Mouse (Mus musculus) ES-E14 (cell line): ENCODE measurements around the gene Nav2. TPM values are rescaled to one million over a fixed set of nuclear protein-coding genes. Genes with fewer than 3 reads are reported as not detected.

Experiments
- DNase-seq: peaks from one replicate; pipeline ENCODE4 v3.0.0-alpha.2; 2013; ENCODE audit warnings: low read depth, low spot score
- H3K27ac ChIP-seq: 2 replicates; pipeline ENCODE4 v1.5.1; 2012; ENCODE audit warnings: low read depth, mild to moderate bottlenecking, low read length, moderate library complexity, mixed read lengths; ENCODE audit not compliant: poor library complexity, insufficient read depth, severe bottlenecking
- H3K36me3 ChIP-seq: 2 replicates; pipeline ENCODE4 v1.6.1; 2012; ENCODE audit warnings: mild to moderate bottlenecking, low read length, moderate library complexity, mixed read lengths; ENCODE audit not compliant: control insufficient read depth, poor library complexity, insufficient read depth, severe bottlenecking
- H3K4me1 ChIP-seq, 2 experiments: fragments of 150-350 bp in 1 of 2; sonication (generic) in 1 of 2; 2 replicates each; pipeline ENCODE4 v1.6.1; 2012; ENCODE audit warnings: low read length in 2 of 2, mild to moderate bottlenecking in 1 of 2, mixed read lengths in 1 of 2; ENCODE audit not compliant: control insufficient read depth in 2 of 2, insufficient read depth in 2 of 2, poor library complexity in 1 of 2
- H3K4me3 ChIP-seq, 2 experiments: fragments of 150-350 bp in 1 of 2; sonication (generic) in 1 of 2; 2 replicates each; pipeline ENCODE4 v1.5.1; 2012; ENCODE audit warnings: low read length in 2 of 2, low read depth in 1 of 2, mild to moderate bottlenecking in 1 of 2, mixed read lengths in 1 of 2; ENCODE audit not compliant: insufficient read depth in 1 of 2, poor library complexity in 1 of 2, severe bottlenecking in 1 of 2
- H3K9ac ChIP-seq: 2 replicates; pipeline ENCODE4 v1.6.1; 2012; ENCODE audit warnings: low read depth, mild to moderate bottlenecking, low read length, mixed read lengths; ENCODE audit not compliant: poor library complexity, insufficient read depth, severe bottlenecking
- H3K9me3 ChIP-seq: fragments of 150-350 bp; sonication (generic); 2 replicates; pipeline ENCODE4 v1.6.1; 2012; ENCODE audit warnings: low read depth, mild to moderate bottlenecking, low read length; ENCODE audit not compliant: control insufficient read depth, insufficient read depth
- CHD2 ChIP-seq: IDR thresholded peaks from 2 replicates; pipeline ENCODE4 v1.6.1; 2014; ENCODE audit warnings: mild to moderate bottlenecking, low read depth, low read length, inconsistent platforms
- HCFC1 ChIP-seq: IDR thresholded peaks from 2 replicates; pipeline ENCODE4 v1.6.1; 2012; ENCODE audit warnings: low read length, inconsistent platforms, borderline replicate concordance; ENCODE audit not compliant: insufficient read depth
- MAFK ChIP-seq: IDR thresholded peaks from 2 replicates; pipeline ENCODE4 v1.6.1; 2014; ENCODE audit warnings: mild to moderate bottlenecking, low read depth, low read length, inconsistent platforms; ENCODE audit not compliant: insufficient read depth
- ZC3H11A ChIP-seq: IDR thresholded peaks from 2 replicates; pipeline ENCODE4 v1.6.1; 2012; ENCODE audit warnings: low read depth, mild to moderate bottlenecking, inconsistent platforms, low read length, borderline replicate concordance
- ZNF384 ChIP-seq: IDR thresholded peaks from 2 replicates; pipeline ENCODE4 v1.6.1; 2012; ENCODE audit warnings: low read depth, low read length, inconsistent platforms
- in situ Hi-C, 2 experiments: fragments of 600-800 bp; cut with MboI; formaldehyde crosslinking; loops; one replicate each; pipeline ENCODE4 v1.15.1; 2025; ENCODE audit warnings: low sequenced_read_pairs in 2 of 2, inconsistent platforms in 1 of 2; ENCODE audit not compliant: unreplicated experiment in 2 of 2
- total RNA-seq: library from RNA; depleted of rRNA; stranded (reverse); fragments of 300-350 nt; gene quantifications from 2 replicates; pipeline ENCODE4 v1.2.3, GENCODE M21; 2012

Nav2 gene
- total RNA-seq, 1 experiment = 18.2 TPM

DNA sequence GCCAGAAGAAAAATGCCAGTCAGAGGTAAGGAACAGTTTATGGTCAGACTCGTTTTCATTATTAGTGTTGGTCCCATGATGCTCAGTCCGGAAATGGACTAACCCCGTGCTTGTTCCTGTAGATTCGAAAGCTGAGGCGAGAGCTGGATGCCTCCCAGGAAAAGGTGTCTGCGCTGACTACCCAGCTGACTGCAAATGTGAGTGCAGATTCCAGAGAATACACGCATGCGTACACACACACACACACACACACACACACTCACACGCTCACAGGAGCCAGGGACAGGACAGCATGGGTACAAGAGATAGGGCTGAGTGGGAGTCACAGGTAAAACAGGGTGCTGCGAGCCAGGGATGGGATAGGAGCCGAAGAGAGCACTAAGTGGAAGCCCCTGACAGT, 656.6 kb downstream of the Nav2 start:
- in situ Hi-C loops = no loop called here
- Histone ChIP-seq H3K4me1 (no peaks in the 10 kb centered on the region), H3K9me3 (no peaks in the 10 kb centered on the region), H3K4me3 (no peak overlapping the region), H3K9ac (no peak overlapping the region), H3K27ac (no peak overlapping the region), H3K36me3 (peaks cover 23% of the 10 kb centered on the region; the same call in 1 of the 2 replicates)
- no peak for DNase-seq
- no peak for TF ChIP-seq HCFC1
- TF ChIP-seq CHD2 = no peak
- no peak for TF ChIP-seq ZC3H11A
- no peak for TF ChIP-seq ZNF384
- TF ChIP-seq MAFK = no peak

DNA sequence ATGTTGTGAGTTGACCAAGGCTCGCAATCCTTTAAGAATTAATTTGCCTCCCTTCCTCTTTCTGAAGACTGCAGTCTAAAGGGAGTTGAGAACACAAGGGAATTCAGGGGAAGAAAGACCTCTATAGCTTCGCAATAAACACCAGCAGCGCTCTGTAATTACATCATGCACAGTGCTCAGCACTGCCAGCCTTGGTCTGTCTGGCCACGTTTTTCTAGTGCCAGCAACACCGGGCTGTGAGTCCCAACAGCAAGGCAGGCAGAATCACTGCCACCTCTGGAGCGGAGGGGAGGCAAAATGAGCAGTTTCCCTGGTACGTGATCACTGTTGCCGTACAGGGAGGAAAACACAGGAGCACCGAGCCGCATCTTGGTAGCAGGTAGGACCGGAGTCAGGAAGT, 657.3 kb downstream of the Nav2 start:
- Histone ChIP-seq H3K27ac (no peak overlapping the region), H3K4me3 (no peak overlapping the region), H3K4me1 (no peaks in the 10 kb centered on the region), H3K9ac (no peak overlapping the region), H3K36me3 (peaks cover 23% of the 10 kb centered on the region; the same call in 1 of the 2 replicates), H3K9me3 (no peaks in the 10 kb centered on the region)
- in situ Hi-C loops = no loop called here
- no peak for DNase-seq
- TF ChIP-seq CHD2 = no peak
- TF ChIP-seq ZC3H11A = no peak
- no peak for TF ChIP-seq HCFC1
- no peak for TF ChIP-seq MAFK
- no peak for TF ChIP-seq ZNF384

DNA sequence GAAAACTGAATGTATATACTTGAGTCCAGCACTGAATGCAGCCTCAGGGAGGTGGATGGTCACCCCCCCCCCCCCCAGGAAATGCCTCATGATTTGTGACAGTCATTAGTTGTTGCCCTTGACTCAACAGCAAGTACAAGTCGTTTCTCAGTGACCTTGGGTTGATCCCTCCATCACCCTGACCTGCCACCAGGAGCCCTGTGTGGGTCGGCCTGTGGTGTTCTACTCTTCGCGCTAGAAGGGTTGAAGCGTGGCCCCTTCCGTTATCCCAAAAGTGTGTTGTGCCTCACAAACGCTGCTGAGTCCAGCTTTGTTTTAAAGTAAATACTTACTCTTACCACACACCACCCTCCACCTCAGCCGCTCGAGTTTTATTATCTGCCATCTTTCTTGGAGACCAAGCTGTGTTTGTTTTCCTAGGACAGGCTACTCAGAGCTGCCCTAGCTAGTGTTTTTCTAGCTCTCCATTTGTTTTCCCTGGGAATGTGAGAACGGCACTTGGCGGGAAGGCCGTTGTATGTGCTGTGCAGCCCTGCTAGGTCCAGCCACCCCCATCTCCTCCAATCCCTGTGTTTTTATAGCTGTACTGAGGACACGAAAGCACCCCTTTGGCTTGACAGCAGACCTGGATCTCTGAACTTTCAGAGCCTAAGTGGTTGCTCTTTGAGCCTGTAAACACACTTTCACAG, 659.0 kb downstream of the Nav2 start:
- in situ Hi-C loops = no loop called here
- H3K4me1 ChIP-seq = no peaks in the 10 kb centered on the region
- no peaks in the 10 kb centered on the region for H3K9me3 ChIP-seq
- H3K9ac ChIP-seq = no peak overlapping the region
- no peak overlapping the region for H3K27ac ChIP-seq
- H3K4me3 ChIP-seq = no peak overlapping the region
- H3K36me3 ChIP-seq = peaks cover 26% of the 10 kb centered on the region
- DNase-seq = no peak
- no peak for TF ChIP-seq ZC3H11A
- no peak for TF ChIP-seq ZNF384
- TF ChIP-seq CHD2 = no peak
- TF ChIP-seq HCFC1 = no peak
- no peak for TF ChIP-seq MAFK

DNA sequence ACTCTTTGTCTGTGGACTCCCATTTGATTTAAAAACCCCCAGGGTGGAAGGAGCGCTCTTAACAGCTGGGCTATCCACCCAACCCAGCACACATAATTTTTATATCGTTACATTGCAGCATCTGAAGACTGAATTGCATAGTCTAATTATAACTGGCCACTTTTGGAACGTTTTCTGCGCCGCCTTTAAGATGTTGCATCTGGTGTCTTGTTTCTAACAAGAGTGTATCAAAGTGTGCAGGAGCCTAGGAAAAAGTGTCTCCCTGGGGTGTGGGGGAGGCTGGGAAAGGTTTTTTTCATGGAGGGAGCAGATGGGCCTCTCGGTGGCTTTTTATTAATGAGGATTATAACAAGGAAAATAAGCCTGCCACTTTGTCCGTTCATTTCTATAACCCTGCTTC, 661.1 kb downstream of the Nav2 start:
- peaks cover 19% of the 10 kb centered on the region for H3K36me3 ChIP-seq

More for the DNA sequence above, 661.1 kb downstream of the Nav2 start:
- in situ Hi-C loops = no loop called here
- no peak for DNase-seq
- Histone ChIP-seq H3K4me1 (no peaks in the 10 kb centered on the region), H3K27ac (no peak overlapping the region), H3K9ac (no peak overlapping the region), H3K9me3 (no peaks in the 10 kb centered on the region), H3K4me3 (no peak overlapping the region)
- TF ChIP-seq CHD2 (no peak), HCFC1 (no peak), MAFK (no peak), ZNF384 (no peak), ZC3H11A (no peak)
